Mouse (Mus musculus) hindbrain, embryonic 15.5 days (tissue): Measurements from ENCODE around the gene Ripor2. TPM values are rescaled to one million over a fixed set of nuclear protein-coding genes. Genes with fewer than 3 reads are reported as not detected.
A peak's percentile ranks its signal among the peaks of the same experiment; 100 is the strongest.

Experiments
- ATAC-seq: fragments of 200-750 bp; cut with Nextera tagmentation; 2 replicates; pipeline ENCODE4 v1.8.0; 2017; ENCODE audit warnings: low read depth, moderate number of reproducible peaks, moderate TSS enrichment; ENCODE audit not compliant: low FRiP score
- H3K27ac ChIP-seq: fragments of 300-500 bp; sonication (generic); replicated peaks from 2 replicates; pipeline ENCODE4 v1.5.1; 2015; ENCODE audit warnings: mild to moderate bottlenecking, inconsistent platforms
- H3K27me3 ChIP-seq: fragments of 300-500 bp; sonication (generic); 2 replicates; pipeline ENCODE4 v1.6.1; 2015; ENCODE audit warnings: control low read depth, inconsistent platforms
- H3K36me3 ChIP-seq: fragments of 300-500 bp; sonication (generic); 2 replicates; pipeline ENCODE4 v1.6.1; 2015; ENCODE audit warnings: control low read depth, inconsistent platforms
- H3K4me1 ChIP-seq: fragments of 300-500 bp; sonication (generic); replicated peaks from 2 replicates; pipeline ENCODE4 v1.6.1; 2015; ENCODE audit warnings: control low read depth, inconsistent platforms
- H3K4me2 ChIP-seq: fragments of 300-500 bp; sonication (generic); 2 replicates; pipeline ENCODE4 v1.6.1; 2015; ENCODE audit warnings: moderate library complexity, mild to moderate bottlenecking, inconsistent platforms
- H3K4me3 ChIP-seq: fragments of 300-500 bp; sonication (generic); 2 replicates; pipeline ENCODE4 v1.5.1; 2015; ENCODE audit warnings: mild to moderate bottlenecking, inconsistent platforms
- H3K9ac ChIP-seq: fragments of 300-500 bp; sonication (generic); 2 replicates; pipeline ENCODE4 v1.6.1; 2015; ENCODE audit warnings: inconsistent platforms
- H3K9me3 ChIP-seq: fragments of 300-500 bp; sonication (generic); 2 replicates; pipeline ENCODE4 v1.6.1; 2016; ENCODE audit warnings: control low read depth, inconsistent platforms
- WGBS: fragments of 180-500 bp; shearing (Covaris S2); methylation state at CpG from one replicate; pipeline ENCODE4 v1.1.7; 2015; 5-methylcytosine and 5-hydroxymethylcytosine counted together
- polyA plus RNA-seq: library from polyadenylated mRNA; unstranded; fragments of >200 nt; fragmentation: Nextera tagmentation; extraction: Ambion mirVana; gene quantifications from 2 replicates; pipeline ENCODE4 v1.2.1, GENCODE M21; 2015

Gene Ripor2
- polyA plus RNA-seq, 1 experiment from 2014 or later: 26.0 TPM

DNA sequence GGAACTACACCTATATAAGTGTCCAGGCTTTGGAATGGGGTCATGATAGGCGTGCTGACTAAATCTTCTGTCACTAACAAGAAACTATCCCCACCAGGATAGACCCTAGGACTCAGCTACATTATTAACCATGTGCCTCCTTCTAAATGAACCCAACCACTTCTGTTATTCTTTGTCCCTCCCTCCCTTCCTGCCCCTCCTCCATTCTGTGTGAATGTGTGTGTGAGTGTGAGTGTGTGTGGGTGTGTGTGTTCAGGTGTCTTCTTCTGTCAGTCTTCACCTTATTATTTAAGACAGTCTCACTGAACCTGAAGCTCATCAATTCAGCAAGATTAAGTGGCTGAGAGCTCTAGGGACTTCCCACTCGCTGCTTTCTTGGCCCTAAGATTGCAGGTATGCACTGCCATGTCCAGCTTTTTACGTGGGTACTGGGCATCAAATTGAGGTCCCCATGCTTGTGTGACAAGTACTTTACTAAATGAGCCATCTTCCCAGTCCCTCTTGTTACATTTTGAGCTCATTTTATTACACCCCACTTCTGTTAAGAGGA is 58.9 kb downstream of the Ripor2 start:
- Histone ChIP-seq H3K27ac (peak overlapping the region; percentile 92), H3K4me3 (peak overlapping the region; percentile 72), H3K4me1 (peaks cover 38% of the 10 kb centered on the region), H3K36me3 (no peaks in the 10 kb centered on the region), H3K9ac (peak overlapping the region; percentile 11; the same call in 1 of the 2 replicates), H3K27me3 (no peaks in the 10 kb centered on the region), H3K9me3 (no peaks in the 10 kb centered on the region), H3K4me2 (peak overlapping the region; percentile 76)
- ATAC-seq: no peak
- WGBS: 57% methylated on average over 3 of the region's 3 CpGs

DNA sequence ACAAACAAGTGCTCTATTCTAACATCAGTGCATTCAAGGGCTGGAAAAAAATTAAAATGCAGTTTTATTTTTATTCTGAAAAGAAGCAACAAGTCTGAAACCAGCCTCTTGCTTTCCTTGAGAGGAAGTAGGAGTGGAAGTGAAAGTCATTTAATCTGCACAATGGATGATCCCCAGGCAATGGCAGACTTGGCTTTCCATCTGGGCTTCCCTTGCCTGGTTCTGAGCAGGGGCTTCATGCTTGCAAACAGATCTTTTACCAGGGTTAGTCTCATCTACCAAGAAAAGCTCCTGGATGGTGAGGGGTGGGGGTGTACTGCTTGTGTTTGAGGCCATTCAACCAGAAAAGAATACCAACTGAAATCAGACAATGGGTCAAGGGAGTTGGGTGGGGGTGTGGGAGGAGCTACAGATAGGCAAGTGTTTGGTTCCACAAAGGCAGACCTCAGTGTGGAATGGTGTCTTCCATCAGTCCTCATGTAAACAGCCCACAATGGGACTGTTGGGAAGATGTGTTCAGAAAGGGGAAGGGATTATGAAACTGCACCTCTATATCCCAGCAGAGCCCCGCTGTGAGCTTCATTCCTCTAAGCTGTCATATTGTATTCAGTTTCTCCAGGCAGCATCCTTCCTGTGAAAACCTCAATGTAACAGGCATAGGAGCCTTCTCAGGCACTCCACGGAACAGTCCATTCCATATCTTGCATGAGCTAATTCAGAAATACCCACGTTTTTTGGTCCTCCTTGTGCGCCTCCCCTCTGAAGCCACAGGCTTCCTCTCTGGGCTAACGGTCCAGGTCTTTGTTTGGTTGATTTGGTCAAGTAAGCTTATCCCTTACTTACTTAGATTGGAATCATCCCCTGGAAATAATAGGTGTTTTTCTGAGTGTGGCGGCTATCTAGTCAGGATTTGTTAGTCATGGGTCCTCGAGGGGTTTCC is 59.8 kb downstream of the Ripor2 start:
- Histone ChIP-seq H3K27me3 (no peaks in the 10 kb centered on the region), H3K36me3 (no peaks in the 10 kb centered on the region), H3K4me3 (peak overlapping the region; percentile 12), H3K4me1 (peaks cover 38% of the 10 kb centered on the region), H3K9me3 (no peaks in the 10 kb centered on the region), H3K27ac (peak overlapping the region; percentile 92), H3K9ac (no peak overlapping the region), H3K4me2 (peak overlapping the region; percentile 76)
- 39% methylated on average over 7 of the region's 7 CpGs for WGBS
- ATAC-seq: no peak

GRCm38 (mm10) chr13:24645146-24645545 is 63.2 kb downstream of the Ripor2 start:
- Histone ChIP-seq H3K27ac (no peak overlapping the region), H3K27me3 (no peaks in the 10 kb centered on the region), H3K36me3 (no peaks in the 10 kb centered on the region), H3K9me3 (no peaks in the 10 kb centered on the region), H3K4me3 (no peak overlapping the region), H3K9ac (no peak overlapping the region), H3K4me1 (peaks cover 35% of the 10 kb centered on the region), H3K4me2 (no peak overlapping the region)
- 82% methylated on average over 3 of the region's 3 CpGs for WGBS
- no peak for ATAC-seq

- Histone ChIP-seq H3K9ac (no peak overlapping the region), H3K27me3 (no peaks in the 10 kb centered on the region), H3K4me3 (no peak overlapping the region), H3K4me1 (peaks cover 30% of the 10 kb centered on the region), H3K36me3 (no peaks in the 10 kb centered on the region), H3K4me2 (no peak overlapping the region), H3K9me3 (no peaks in the 10 kb centered on the region), H3K27ac (no peak overlapping the region)
- ATAC-seq: no peak
- 88% methylated on average over 3 of the region's 3 CpGs for WGBS
Observed at GRCm38 (mm10) chr13:24646324-24646723, 64.3 kb downstream of the Ripor2 start.

DNA sequence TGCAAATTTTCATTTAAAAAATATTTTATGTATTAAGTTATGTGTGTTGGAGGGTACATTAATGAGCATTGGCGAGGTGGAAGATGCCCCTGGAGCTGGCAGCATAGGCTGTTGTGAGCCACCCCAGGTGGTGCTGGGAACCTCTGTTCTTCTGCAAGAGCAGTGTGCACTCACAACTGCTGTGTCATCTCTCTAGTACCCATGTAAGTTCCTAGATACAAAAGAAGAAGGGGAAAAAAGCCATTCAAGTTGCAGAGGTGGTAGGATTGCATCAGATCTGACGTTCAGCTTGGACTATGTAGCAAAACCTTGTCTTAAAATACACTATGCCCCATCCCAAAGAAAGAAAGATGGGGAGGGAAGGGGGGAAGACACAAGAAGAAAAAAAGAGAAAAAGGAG is 65.5 kb downstream of the Ripor2 start:
- Histone ChIP-seq H3K9ac (no peak overlapping the region), H3K9me3 (no peaks in the 10 kb centered on the region), H3K4me2 (no peak overlapping the region), H3K4me1 (peaks cover 21% of the 10 kb centered on the region), H3K27me3 (no peaks in the 10 kb centered on the region), H3K4me3 (no peak overlapping the region), H3K27ac (no peak overlapping the region), H3K36me3 (no peaks in the 10 kb centered on the region)
- WGBS: 88% methylated on average over 2 of the region's 2 CpGs
- no peak for ATAC-seq

GRCm38 (mm10) chr13:24648027-24648426 is 66.0 kb downstream of the Ripor2 start:
- no peaks in the 10 kb centered on the region for H3K27me3 ChIP-seq
- ATAC-seq: no peak
- peak overlapping the region; percentile 72 for H3K27ac ChIP-seq
- H3K9ac ChIP-seq: no peak overlapping the region
- 40% methylated on average over 5 of the region's 5 CpGs for WGBS
- no peaks in the 10 kb centered on the region for H3K36me3 ChIP-seq
- H3K4me3 ChIP-seq: no peak overlapping the region
- H3K4me1 ChIP-seq: peaks cover 21% of the 10 kb centered on the region
- no peaks in the 10 kb centered on the region for H3K9me3 ChIP-seq
- H3K4me2 ChIP-seq: 0 out of 2 replicates have a peak overlapping the region, but pooled peaks have one; percentile 1

GRCm38 (mm10) chr13:24648668-24649067 is 66.7 kb downstream of the Ripor2 start:
- WGBS: 49% methylated on average over 3 of the region's 3 CpGs
- H3K4me2 ChIP-seq: no peak overlapping the region
- peaks cover 18% of the 10 kb centered on the region for H3K4me1 ChIP-seq
- ATAC-seq: no peak
- H3K9ac ChIP-seq: no peak overlapping the region
- no peak overlapping the region for H3K4me3 ChIP-seq
- H3K27ac ChIP-seq: no peak overlapping the region
- no peaks in the 10 kb centered on the region for H3K27me3 ChIP-seq
- no peaks in the 10 kb centered on the region for H3K9me3 ChIP-seq
- H3K36me3 ChIP-seq: no peaks in the 10 kb centered on the region

- Histone ChIP-seq H3K36me3 (no peaks in the 10 kb centered on the region), H3K4me1 (peaks cover 19% of the 10 kb centered on the region), H3K27ac (no peak overlapping the region), H3K4me3 (no peak overlapping the region), H3K27me3 (no peaks in the 10 kb centered on the region), H3K4me2 (no peak overlapping the region), H3K9me3 (no peaks in the 10 kb centered on the region), H3K9ac (no peak overlapping the region)
- WGBS: 47% methylated on average over 2 of the region's 2 CpGs
- no peak for ATAC-seq
Observed at GRCm38 (mm10) chr13:24649099-24649498, 67.1 kb downstream of the Ripor2 start.

- Histone ChIP-seq H3K9me3 (no peaks in the 10 kb centered on the region), H3K27me3 (no peaks in the 10 kb centered on the region), H3K36me3 (no peaks in the 10 kb centered on the region), H3K9ac (no peak overlapping the region), H3K27ac (no peak overlapping the region), H3K4me1 (peaks cover 26% of the 10 kb centered on the region), H3K4me2 (no peak overlapping the region), H3K4me3 (no peak overlapping the region)
- WGBS: 61% methylated on average over 3 of the region's 3 CpGs
- ATAC-seq: no peak
Observed at GRCm38 (mm10) chr13:24651018-24651417, 69.0 kb downstream of the Ripor2 start.

DNA sequence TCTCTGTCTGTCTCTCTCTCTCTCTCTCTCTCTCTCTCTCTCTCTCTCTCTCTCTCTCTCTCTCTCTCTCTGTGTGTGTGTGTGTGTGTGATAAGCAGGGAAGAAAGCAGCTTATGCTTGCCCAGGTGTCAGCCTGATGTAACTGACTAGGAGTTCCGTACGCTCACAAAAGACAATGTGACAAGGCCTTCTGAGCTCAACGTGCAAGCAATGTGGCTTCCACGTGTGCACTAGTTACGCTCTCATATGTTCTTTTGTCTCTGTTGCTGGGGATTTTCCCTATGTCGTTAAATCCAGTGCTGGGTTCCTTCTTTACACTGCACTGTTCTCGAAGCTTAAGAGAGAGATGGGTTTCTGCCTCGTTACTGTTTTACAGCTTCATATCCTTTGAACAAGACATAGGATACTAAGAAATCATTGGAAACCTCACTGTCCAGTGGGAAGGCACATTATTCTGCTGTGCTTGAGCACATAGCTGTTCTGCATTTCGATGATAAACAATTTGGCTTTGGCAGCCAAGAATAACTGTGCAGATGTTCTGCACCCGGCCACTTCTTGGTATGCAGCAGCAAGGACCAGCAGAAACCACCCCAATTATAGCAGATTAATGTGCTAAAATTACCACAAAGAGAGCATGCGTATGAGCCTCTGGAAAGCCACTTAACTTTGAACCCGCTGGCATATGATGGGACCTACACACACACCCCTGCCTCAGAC is 73.1 kb downstream of the Ripor2 start:
- H3K4me3 ChIP-seq: no peak overlapping the region
- no peak overlapping the region for H3K4me2 ChIP-seq
- no peaks in the 10 kb centered on the region for H3K9me3 ChIP-seq
- H3K27me3 ChIP-seq: no peaks in the 10 kb centered on the region
- peak overlapping the region; percentile 66 for H3K27ac ChIP-seq
- H3K9ac ChIP-seq: no peak overlapping the region
- peaks cover 28% of the 10 kb centered on the region for H3K4me1 ChIP-seq
- no peak for ATAC-seq
- no peaks in the 10 kb centered on the region for H3K36me3 ChIP-seq
- WGBS: 47% methylated on average over 12 of the region's 12 CpGs

- peak overlapping the region; percentile 15; the same call in 1 of the 2 replicates for H3K4me3 ChIP-seq
- no peaks in the 10 kb centered on the region for H3K9me3 ChIP-seq
- peak overlapping the region; percentile 51 for H3K4me2 ChIP-seq
- no peaks in the 10 kb centered on the region for H3K27me3 ChIP-seq
- WGBS: 14% methylated on average over 15 of the region's 15 CpGs
- ATAC-seq: peak; percentile 58
- peak overlapping the region; percentile 65 for H3K27ac ChIP-seq
- H3K9ac ChIP-seq: no peak overlapping the region
- no peaks in the 10 kb centered on the region for H3K36me3 ChIP-seq
- H3K4me1 ChIP-seq: peaks cover 21% of the 10 kb centered on the region
Observed at GRCm38 (mm10) chr13:24656719-24657497, 74.9 kb downstream of the Ripor2 start.
